Mouse (Mus musculus): Measurements from ENCODE around the gene Pkib.

GRCm38 (mm10) chr10:57631896-57632867 lies at the start of gene Pkib:
- no peak for TF ChIP-seq CTCF (IDR thresholded peaks at IDR 0.05; ENCODE audit: control insufficient read depth, insufficient read depth, insufficient replicate concordance, low read depth, low read length)
- no peak for TF ChIP-seq POLR2A (IDR thresholded peaks at IDR 0.05; ENCODE audit: control insufficient read depth, low read depth, low read length)

Measured in testis, adult 2 months (tissue).